In genomic region chr17:5108022-5108421, GRCm38 (mm10) we compare ENCODE assay signal across 19 mouse cellular contexts.
DNase-seq lines count a peak whose midpoint lies in the region; ATAC-seq lines count a peak whose summit lies in the region.
"Had no signal": no experiment of that assay in that cellular context is flagged by ENCODE, and none has a peak within 500 bp of the region (broad histone marks: within the 10 kb centered on the region; RNA-seq: fewer than 3 reads in every experiment).

No protein-coding gene starts in this region.

- no peak overlapping the region for H3K4me3 ChIP-seq in heart, embryonic 10.5 days
- H3K4me3 ChIP-seq in megakaryocyte, embryonic 14.5 days (replicated peaks): peak overlapping the region; percentile 11
- H3K4me3 ChIP-seq: hindbrain, embryonic 12.5 days; limb, embryonic 15.5 days; midbrain, embryonic 15.5 days had no signal

- H3K27me3 ChIP-seq in heart, embryonic 10.5 days (ENCODE audit: insufficient read depth, poor library complexity, severe bottlenecking): peaks cover 29% of the 10 kb centered on the region; the same call in 1 of the 2 replicates
- H3K27me3 ChIP-seq in megakaryocyte, embryonic 14.5 days (replicated peaks): peaks cover 24% of the 10 kb centered on the region
- H3K27me3 ChIP-seq: hindbrain, embryonic 12.5 days; limb, embryonic 15.5 days; midbrain, embryonic 15.5 days had no signal

- H3K27ac ChIP-seq in heart, embryonic 10.5 days: 0 out of 2 replicates have a peak overlapping the region, but pooled peaks have one; percentile 0
- H3K27ac ChIP-seq: hindbrain, embryonic 12.5 days; limb, embryonic 15.5 days; midbrain, embryonic 15.5 days had no signal

- DNase-seq in heart, embryonic 10.5 days (ENCODE audit: low spot score): no peak
- DNase-seq in heart, postnatal 10 days: no peak
- no peak for DNase-seq in lung, adult 18-20 months
- no peak for DNase-seq in embryo, embryonic 10 days (ENCODE audit: low spot score)
- DNase-seq: cerebellum, postnatal 10 days; kidney, postnatal 14 days; layer of hippocampus, adult 9-11 months; lung, postnatal 4 days; spleen, adult 18-20 months had no signal

- no peaks in the 10 kb centered on the region for H3K36me3 ChIP-seq in heart, embryonic 10.5 days
- H3K36me3 ChIP-seq in megakaryocyte, embryonic 14.5 days (replicated peaks; ENCODE audit: low read length): peaks cover 36% of the 10 kb centered on the region
- H3K36me3 ChIP-seq: hindbrain, embryonic 12.5 days; limb, embryonic 15.5 days; midbrain, embryonic 15.5 days had no signal

- H3K4me1 ChIP-seq in heart, embryonic 10.5 days: peaks cover 42% of the 10 kb centered on the region
- peaks cover 69% of the 10 kb centered on the region for H3K4me1 ChIP-seq in megakaryocyte, embryonic 14.5 days

- no peaks in the 10 kb centered on the region for H3K9me3 ChIP-seq in heart, embryonic 10.5 days
- H3K9me3 ChIP-seq in megakaryocyte, embryonic 14.5 days: no peaks in the 10 kb centered on the region
- H3K9me3 ChIP-seq: G1E; hindbrain, embryonic 12.5 days; limb, embryonic 15.5 days; midbrain, embryonic 15.5 days had no signal

- 60% methylated on average over 1 of the region's 1 CpGs for WGBS in heart, embryonic 10.5 days

- intact Hi-C loops in heart, postnatal 10 days (cut with DNase I): loop anchor here (5.0 kb wide), 1 partner anchor 51 kb away; no protein-coding TSS in a partner anchor

- no peak for ATAC-seq in megakaryocyte, adult 5-6 weeks (ENCODE audit: poor library complexity, severe bottlenecking)
- peak; percentile 10; the same call in 1 of the 2 replicates for ATAC-seq in granulocyte monocyte progenitor cell, adult 5-6 weeks (replicated peaks; ENCODE audit: poor library complexity, severe bottlenecking)
- peak; percentile 23; the same call in 1 of the 2 replicates for ATAC-seq in megakaryocyte progenitor cell, adult 5-6 weeks (replicated peaks; ENCODE audit: poor library complexity)
- ATAC-seq: forebrain, embryonic 14.5 days; intestine, embryonic 16.5 days; midbrain, embryonic 15.5 days had no signal
